Comparison of ENCODE assay signal across 23 mouse cellular contexts in the genomic region with DNA sequence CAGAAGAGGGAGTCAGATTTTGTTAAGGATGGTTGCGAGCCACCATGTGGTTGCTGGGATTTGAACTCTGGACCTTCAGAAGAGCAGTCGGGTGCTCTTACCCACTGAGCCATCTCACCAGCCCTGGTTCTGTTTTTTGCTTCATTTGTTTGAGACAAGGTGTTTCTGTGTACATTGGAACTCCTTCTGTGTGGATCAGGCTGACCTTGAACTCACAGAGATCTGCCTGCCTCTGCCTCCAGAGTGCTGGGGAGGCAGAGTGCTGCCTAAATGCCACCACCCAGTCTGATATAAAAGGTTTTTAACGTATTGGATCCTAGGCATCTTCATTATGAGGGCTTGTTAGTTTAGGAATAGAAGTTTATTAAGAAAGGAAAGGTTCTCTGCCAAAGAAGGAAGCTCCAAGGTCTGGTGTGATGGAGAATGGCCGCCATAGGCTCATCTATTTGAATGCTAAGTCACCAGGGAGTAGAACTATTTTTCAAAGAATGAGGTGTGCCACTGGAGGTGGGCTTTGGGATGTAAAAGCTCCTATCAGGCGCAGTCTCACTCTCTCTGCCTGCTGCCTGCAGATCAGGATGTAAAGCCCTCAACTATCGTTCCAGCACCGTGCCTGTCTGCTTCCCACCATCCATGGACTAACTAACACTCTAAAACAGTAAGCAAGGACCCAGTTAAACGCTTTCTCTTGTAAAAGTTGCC. TPM values are rescaled to one million over a fixed set of nuclear protein-coding genes. Genes with fewer than 3 reads are reported as not detected.
"Had no signal": no experiment of that assay in that cellular context is flagged by ENCODE, and none has a peak within 500 bp of the region (broad histone marks: within the 10 kb centered on the region; RNA-seq: fewer than 3 reads in every experiment).

No protein-coding gene starts in this region.

- H3K9me3 ChIP-seq: lung, embryonic 15.5 days; midbrain, embryonic 10.5 days; midbrain, embryonic 12.5 days; neural tube, embryonic 13.5 days; neural tube, embryonic 15.5 days; stomach, embryonic 15.5 days had no signal

- H3K27ac ChIP-seq: lung, embryonic 15.5 days; midbrain, embryonic 10.5 days; midbrain, embryonic 12.5 days; neural tube, embryonic 13.5 days; neural tube, embryonic 15.5 days; stomach, embryonic 15.5 days; stomach, postnatal 0 days had no signal

- DNase-seq: lung, adult 18-20 months; lung, postnatal 14 days; lung, postnatal 4 days; midbrain, embryonic 14.5 days; retina, postnatal 1 day; right cerebral cortex, postnatal 14 days; thymus, adult 2 months; thymus, postnatal 25 days; thymus, postnatal 4 days had no signal

- H3K9ac ChIP-seq: lung, embryonic 15.5 days; midbrain, embryonic 12.5 days; neural tube, embryonic 13.5 days; neural tube, embryonic 15.5 days; stomach, embryonic 15.5 days had no signal

- H3K27me3 ChIP-seq: lung, embryonic 15.5 days; stomach, embryonic 15.5 days had no signal

- H3K4me1 ChIP-seq: neural tube, embryonic 13.5 days had no signal

- H3K4me3 ChIP-seq: lung, embryonic 15.5 days; midbrain, embryonic 10.5 days; midbrain, embryonic 12.5 days; myocyte; neural tube, embryonic 13.5 days; neural tube, embryonic 15.5 days; stomach, embryonic 15.5 days had no signal

- H3K36me3 ChIP-seq: lung, embryonic 15.5 days; midbrain, embryonic 10.5 days; midbrain, embryonic 12.5 days; neural tube, embryonic 13.5 days; neural tube, embryonic 15.5 days; stomach, embryonic 15.5 days had no signal

RNA-seq across cellular contexts. Expression of a gene that starts 8.1 kb away (rescaled TPM):
- total RNA-seq: megakaryocyte, adult 5-6 weeks; megakaryocyte-erythroid progenitor cell, adult 5-6 weeks had no signal
- polyA plus RNA-seq: liver, embryonic 16.5 days; lung, embryonic 15.5 days; lung, postnatal 0 days; midbrain, embryonic 10.5 days; midbrain, embryonic 12.5 days; midbrain, embryonic 14.5 days; midbrain, embryonic 16.5 days; myocyte; neural tube, embryonic 11.5 days; neural tube, embryonic 13.5 days; neural tube, embryonic 15.5 days; stomach, embryonic 15.5 days; stomach, postnatal 0 days had no signal

RNA-seq across cellular contexts. Expression of a gene that starts 28.0 kb away (rescaled TPM):
- total RNA-seq: megakaryocyte, adult 5-6 weeks had no signal
